Mouse (Mus musculus) G1E (cell line): ENCODE results near the gene Enpep. TPM values are rescaled to one million over a fixed set of nuclear protein-coding genes. Genes with fewer than 3 reads are reported as not detected.

Experiments used
- ATAC-seq: 2 replicates; pipeline ENCODE4 v1.8.0; 2016; ENCODE audit warnings: mild to moderate bottlenecking; ENCODE audit not compliant: insufficient number of reproducible peaks, poor library complexity, low FRiP score, severe bottlenecking; ENCODE audit errors: extremely low read depth
- DNase-seq: peaks from one replicate; pipeline ENCODE4 v3.0.0; 2012; ENCODE audit warnings: low spot score
- H3K27me3 ChIP-seq: 2 replicates; pipeline ENCODE4 v1.6.1; 2012; ENCODE audit warnings: mild to moderate bottlenecking, low read length, inconsistent platforms; ENCODE audit not compliant: insufficient read depth
- H3K36me3 ChIP-seq: replicated peaks from 2 replicates; pipeline ENCODE3; 2012; ENCODE audit warnings: mild to moderate bottlenecking, inconsistent platforms
- H3K4me1 ChIP-seq: 2 replicates; pipeline ENCODE4 v1.6.1; 2012; ENCODE audit warnings: low read depth, low read length, inconsistent platforms, mixed read lengths; ENCODE audit not compliant: insufficient read depth
- H3K4me3 ChIP-seq: 2 replicates; pipeline ENCODE4 v1.5.1; 2012; ENCODE audit warnings: low read depth, mild to moderate bottlenecking, inconsistent platforms, low read length, moderate library complexity, mixed read lengths
- H3K9me3 ChIP-seq: replicated peaks from 2 replicates; pipeline ENCODE4 v1.6.1; 2012; ENCODE audit warnings: inconsistent platforms
- CTCF ChIP-seq: IDR thresholded peaks from 2 replicates; pipeline ENCODE4 v1.5.1; 2012; ENCODE audit warnings: low read depth, low read length, inconsistent platforms, mixed read lengths
- GATA1 ChIP-seq: IDR thresholded peaks from 2 replicates; pipeline ENCODE4 v1.6.1; 2012; ENCODE audit warnings: borderline replicate concordance, low read length, inconsistent platforms, mixed read lengths
- GATA2 ChIP-seq: IDR thresholded peaks from 2 replicates; pipeline ENCODE4 v1.6.1; 2012; ENCODE audit warnings: low read depth, low read length, inconsistent platforms, borderline replicate concordance
- POLR2AphosphoS5 ChIP-seq: IDR thresholded peaks from 2 replicates; pipeline ENCODE4 v1.6.1; 2012; ENCODE audit warnings: low read depth, low read length, inconsistent platforms; ENCODE audit not compliant: insufficient replicate concordance
- TAL1 ChIP-seq: conservative IDR thresholded peaks from 2 replicates; pipeline ENCODE4 v1.6.1; 2012; ENCODE audit warnings: low read depth, low read length, inconsistent platforms, mixed read lengths
- polyA plus RNA-seq: library from polyadenylated mRNA; stranded (reverse); fragments of >175 nt; gene quantifications from 2 replicates; pipeline ENCODE4 v1.2.3, GENCODE M21; 2012
- total RNA-seq, 2 experiments: library from RNA; stranded (forward) in 1 of 2; stranded (reverse) in 1 of 2; fragments of 200-1000 nt in 1 of 2; fragments of >200 nt in 1 of 2; fragmentation: Nextera tagmentation in 1 of 2; gene quantifications; 2 replicates each; pipeline ENCODE4 v1.2.3; 2014 to 2017

Enpep gene
- total and polyA plus RNA-seq, 3 experiments = 0.16 TPM; not detected in 2

- Histone ChIP-seq H3K36me3 (no peaks in the 10 kb centered on the region), H3K9me3 (peaks cover 18% of the 10 kb centered on the region), H3K27me3 (no peaks in the 10 kb centered on the region), H3K4me1 (no peaks in the 10 kb centered on the region), H3K4me3 (no peak overlapping the region)
- ATAC-seq (no peak), DNase-seq (no peak)
- TF ChIP-seq TAL1 (no peak), GATA2 (no peak), GATA1 (no peak), CTCF (no peak), POLR2AphosphoS5 (no peak)
Measured at GRCm38 (mm10) chr3:129287140-129287539, 45.4 kb downstream of the Enpep start.

DNA sequence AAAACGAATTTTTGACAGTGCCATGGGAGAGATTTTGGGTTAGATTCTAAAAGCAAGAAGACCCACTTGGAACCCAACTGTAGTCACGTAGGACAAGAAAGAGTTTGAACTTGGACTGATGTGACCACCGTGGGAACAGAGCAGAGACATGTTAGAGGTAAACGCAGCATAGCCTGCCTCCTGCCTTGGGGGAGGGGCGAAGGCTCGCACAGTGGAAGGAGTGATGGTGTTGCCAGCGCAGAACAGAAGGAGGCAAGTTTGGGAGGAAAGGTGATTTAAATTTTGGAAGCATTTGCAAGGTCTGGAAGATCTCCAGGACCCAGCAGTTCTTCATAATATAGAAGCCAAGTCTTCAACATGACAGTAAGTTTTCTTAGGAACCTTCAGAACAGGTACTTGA lies 46.1 kb downstream of the Enpep start:
- H3K4me3 ChIP-seq = no peak overlapping the region
- no peaks in the 10 kb centered on the region for H3K36me3 ChIP-seq
- no peak for DNase-seq
- no peaks in the 10 kb centered on the region for H3K27me3 ChIP-seq
- H3K4me1 ChIP-seq = no peaks in the 10 kb centered on the region
- H3K9me3 ChIP-seq = peaks cover 18% of the 10 kb centered on the region
- no peak for ATAC-seq
- no peak for TF ChIP-seq TAL1
- no peak for TF ChIP-seq POLR2AphosphoS5
- no peak for TF ChIP-seq CTCF
- no peak for TF ChIP-seq GATA2
- TF ChIP-seq GATA1 = no peak

DNA sequence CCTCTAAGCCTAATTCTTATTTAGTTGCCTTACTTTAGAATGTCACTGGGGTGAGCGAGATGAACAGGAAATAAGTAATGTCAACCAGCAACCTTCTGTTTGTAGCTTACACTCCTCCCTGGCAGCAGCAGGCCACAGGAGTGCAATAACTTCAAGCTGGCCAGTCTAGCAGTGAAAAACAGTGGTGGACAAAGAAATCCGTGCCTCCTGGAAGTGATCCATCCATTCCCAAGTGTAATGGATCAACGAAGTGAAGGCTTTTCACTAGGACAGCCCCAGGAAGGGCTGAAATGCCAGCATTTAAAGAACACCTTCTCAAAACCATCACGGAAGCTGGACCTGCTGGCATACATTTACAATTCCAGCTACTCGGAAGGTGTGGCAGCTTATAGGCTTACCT lies 48.2 kb downstream of the Enpep start:
- no peak for TF ChIP-seq POLR2AphosphoS5

DNA sequence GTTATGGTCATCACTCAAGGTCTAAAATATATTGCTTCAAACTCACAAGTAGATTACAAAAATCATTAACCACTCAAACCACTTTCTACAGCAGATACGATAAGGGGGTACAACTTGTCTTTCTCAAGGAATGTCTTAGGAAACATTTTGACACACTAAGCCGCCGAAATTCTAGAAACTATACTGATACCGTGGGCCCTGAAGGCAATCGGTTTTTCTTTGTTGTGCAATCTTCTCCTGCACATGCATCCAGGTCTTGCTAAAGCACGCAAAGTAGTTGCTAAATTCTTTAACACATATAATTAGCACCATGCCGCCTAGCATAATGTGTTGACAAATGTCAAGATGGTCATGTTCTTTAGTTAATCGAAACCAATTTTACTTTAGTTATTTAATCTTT lies 53.1 kb downstream of the Enpep start:
- Histone ChIP-seq H3K36me3 (no peaks in the 10 kb centered on the region), H3K27me3 (no peaks in the 10 kb centered on the region), H3K4me3 (no peak overlapping the region), H3K9me3 (0 out of 2 replicates have a peak, but pooled peaks cover 11% of the 10 kb centered on the region), H3K4me1 (no peaks in the 10 kb centered on the region)
- TF ChIP-seq CTCF (no peak), POLR2AphosphoS5 (no peak)
- DNase-seq = no peak
- no peak for ATAC-seq

More for the DNA sequence above, 48.2 kb downstream of the Enpep start:
- Histone ChIP-seq H3K36me3 (no peaks in the 10 kb centered on the region), H3K4me1 (no peaks in the 10 kb centered on the region), H3K9me3 (peaks cover 15% of the 10 kb centered on the region), H3K4me3 (no peak overlapping the region), H3K27me3 (no peaks in the 10 kb centered on the region)
- ATAC-seq (no peak), DNase-seq (no peak)

DNA sequence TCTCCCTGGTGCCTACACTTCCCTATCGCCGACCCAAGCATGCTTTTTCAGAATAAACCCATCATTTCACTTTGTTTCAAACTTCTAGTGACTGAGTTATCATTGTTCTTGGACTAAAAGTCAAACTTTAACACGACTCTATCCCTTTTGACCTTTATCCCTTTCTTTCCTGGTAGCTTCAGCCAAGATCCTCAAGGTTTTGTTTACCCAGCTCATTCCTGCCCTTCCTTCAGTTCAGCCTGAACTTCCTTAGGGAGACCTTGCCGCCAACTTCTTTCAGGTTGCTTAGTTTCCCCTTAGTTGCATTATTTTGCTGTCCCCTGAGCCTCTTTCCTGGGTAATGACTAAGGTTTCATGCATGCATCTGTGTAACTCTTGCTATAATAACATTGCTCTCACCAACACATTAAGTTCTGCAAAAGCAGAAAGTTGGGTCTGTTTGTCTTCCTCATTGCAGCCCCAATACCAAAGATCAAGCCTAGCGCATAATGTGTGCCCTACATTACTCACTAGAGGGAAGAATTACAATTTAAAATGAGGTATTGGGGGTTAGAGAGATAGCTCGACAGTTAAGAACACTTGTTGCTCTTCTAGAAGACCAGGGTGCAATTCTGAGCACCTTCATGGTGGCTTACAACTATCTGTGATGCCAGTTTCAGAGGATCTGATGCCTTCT lies 59.2 kb downstream of the Enpep start:
- Histone ChIP-seq H3K4me3 (no peak overlapping the region), H3K4me1 (no peaks in the 10 kb centered on the region), H3K9me3 (peaks cover 31% of the 10 kb centered on the region), H3K36me3 (no peaks in the 10 kb centered on the region), H3K27me3 (no peaks in the 10 kb centered on the region)
- ATAC-seq (no peak), DNase-seq (no peak)
- TF ChIP-seq GATA2 (no peak), POLR2AphosphoS5 (no peak), TAL1 (no peak), GATA1 (no peak), CTCF (no peak)

DNA sequence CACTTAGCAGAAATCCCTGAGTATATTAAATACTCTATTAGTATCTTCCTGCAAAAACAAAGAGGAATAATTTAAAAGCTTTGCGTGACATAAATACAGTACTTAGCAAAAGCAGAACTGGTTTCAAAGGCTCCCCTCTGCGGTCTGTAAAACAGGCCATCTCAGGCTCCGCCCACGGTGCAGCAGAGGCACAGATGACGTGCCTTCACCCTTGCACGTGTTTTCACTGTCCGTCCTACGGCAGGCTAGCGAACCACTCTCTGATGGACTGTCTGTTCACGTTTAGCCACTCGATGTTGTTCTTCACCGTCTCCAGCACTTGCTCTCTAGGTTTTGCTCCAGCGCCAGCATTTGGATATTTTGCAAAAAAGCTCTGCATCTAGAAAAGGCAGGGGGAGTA lies 62.5 kb downstream of the Enpep start:
- no peak overlapping the region for H3K4me3 ChIP-seq
- H3K27me3 ChIP-seq = no peaks in the 10 kb centered on the region
- TF ChIP-seq CTCF (no peak), POLR2AphosphoS5 (no peak)
- DNase-seq (no peak), ATAC-seq (no peak)
- H3K36me3 ChIP-seq = no peaks in the 10 kb centered on the region
- H3K4me1 ChIP-seq = no peaks in the 10 kb centered on the region
- H3K9me3 ChIP-seq = peaks cover 37% of the 10 kb centered on the region

DNA sequence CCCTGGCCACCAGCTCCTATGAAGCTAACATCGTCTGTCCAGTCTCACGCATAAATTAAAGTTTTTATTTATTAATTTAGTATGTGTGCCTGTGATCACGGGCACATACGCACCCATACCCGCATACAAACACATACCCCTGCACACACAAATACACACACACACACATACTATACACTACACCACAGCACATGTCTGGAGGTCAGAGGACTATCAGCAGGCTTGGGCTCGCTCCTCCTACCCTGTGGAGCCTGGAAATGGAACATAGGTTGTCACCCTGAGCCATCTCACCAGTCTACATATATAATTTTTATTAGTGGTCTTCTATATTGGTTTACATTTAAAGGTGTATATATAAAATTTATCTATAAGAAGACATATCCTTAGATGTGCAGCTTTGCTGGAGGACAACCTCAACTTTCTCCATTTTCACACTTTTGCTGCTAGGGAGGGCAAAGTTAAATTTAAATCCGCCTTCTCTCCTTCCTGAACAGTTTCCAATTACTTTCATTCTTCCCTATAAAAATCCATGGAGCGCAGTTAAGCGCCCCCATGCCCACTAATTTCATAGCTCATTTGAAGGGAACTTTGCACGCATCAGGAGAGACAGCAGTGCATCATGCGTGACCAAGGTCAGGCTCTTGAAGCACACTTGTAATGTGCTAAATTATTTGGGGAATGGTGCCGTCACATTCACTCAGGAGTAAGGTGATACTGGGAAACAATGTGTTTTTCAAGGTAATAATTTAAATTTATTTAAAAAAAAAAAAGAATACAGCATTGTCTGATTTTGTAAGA lies 63.4 kb downstream of the Enpep start:
- Histone ChIP-seq H3K36me3 (no peaks in the 10 kb centered on the region), H3K4me3 (no peak overlapping the region), H3K4me1 (no peaks in the 10 kb centered on the region), H3K27me3 (no peaks in the 10 kb centered on the region), H3K9me3 (peaks cover 39% of the 10 kb centered on the region)
- no peak for ATAC-seq
- DNase-seq = no peak
- no peak for TF ChIP-seq POLR2AphosphoS5
- no peak for TF ChIP-seq GATA1
- no peak for TF ChIP-seq TAL1
- no peak for TF ChIP-seq GATA2
- no peak for TF ChIP-seq CTCF
